Mouse (Mus musculus) thymus, adult 2 months (tissue): ENCODE measurements at regions not wholly inside any gene's neighbourhood (a gene's known extent, or its start where the extent isn't known, plus 50 kb on each side); places are given as distances from the start of the nearest gene placed in this dataset.

ENCODE experiments used
- DNase-seq: peaks from one replicate; pipeline ENCODE4 v3.0.0; 2021
- H3K27ac ChIP-seq: fragments of 200-500 bp; 2 replicates; pipeline ENCODE4 v1.5.1; 2012; ENCODE audit warnings: low read length, control low read depth; ENCODE audit not compliant: control insufficient read depth, insufficient read depth
- H3K27me3 ChIP-seq: fragments of 200-500 bp; 2 replicates; pipeline ENCODE4 v1.6.1; 2012; ENCODE audit warnings: mild to moderate bottlenecking, low read length, moderate library complexity, mixed read lengths; ENCODE audit not compliant: control insufficient read depth, insufficient read depth
- H3K36me3 ChIP-seq: fragments of 200-500 bp; 2 replicates; pipeline ENCODE4 v1.6.1; 2012; ENCODE audit warnings: mild to moderate bottlenecking, low read length, moderate library complexity; ENCODE audit not compliant: control insufficient read depth, insufficient read depth
- H3K4me1 ChIP-seq: fragments of 200-500 bp; replicated peaks from 2 replicates; pipeline ENCODE4 v1.6.1; 2012; ENCODE audit warnings: low read length; ENCODE audit not compliant: control insufficient read depth, insufficient read depth
- H3K4me3 ChIP-seq: fragments of 200-500 bp; 2 replicates; pipeline ENCODE4 v1.5.1; 2012; ENCODE audit warnings: mild to moderate bottlenecking, low read length, control low read depth, moderate library complexity; ENCODE audit not compliant: control insufficient read depth, insufficient read depth
- CTCF ChIP-seq: fragments of 200-500 bp; IDR thresholded peaks from 2 replicates; pipeline ENCODE4 v1.5.1; 2012; ENCODE audit warnings: mild to moderate bottlenecking, control low read depth, low read length, moderate library complexity, borderline replicate concordance; ENCODE audit not compliant: control insufficient read depth, poor library complexity, insufficient read depth; ENCODE audit errors: extremely low read depth
- POLR2A ChIP-seq: fragments of 200-500 bp; IDR thresholded peaks from 2 replicates; pipeline ENCODE4 v1.6.1; 2012; ENCODE audit warnings: mild to moderate bottlenecking, low read length, control low read depth, moderate library complexity; ENCODE audit not compliant: control insufficient read depth, poor library complexity, insufficient read depth; ENCODE audit errors: extremely low read depth
- WGBS: fragments of 180-500 bp; shearing (Covaris S2); methylation state at CpG from one replicate; pipeline ENCODE4 v1.1.7; 2018; 5-methylcytosine and 5-hydroxymethylcytosine counted together

DNA sequence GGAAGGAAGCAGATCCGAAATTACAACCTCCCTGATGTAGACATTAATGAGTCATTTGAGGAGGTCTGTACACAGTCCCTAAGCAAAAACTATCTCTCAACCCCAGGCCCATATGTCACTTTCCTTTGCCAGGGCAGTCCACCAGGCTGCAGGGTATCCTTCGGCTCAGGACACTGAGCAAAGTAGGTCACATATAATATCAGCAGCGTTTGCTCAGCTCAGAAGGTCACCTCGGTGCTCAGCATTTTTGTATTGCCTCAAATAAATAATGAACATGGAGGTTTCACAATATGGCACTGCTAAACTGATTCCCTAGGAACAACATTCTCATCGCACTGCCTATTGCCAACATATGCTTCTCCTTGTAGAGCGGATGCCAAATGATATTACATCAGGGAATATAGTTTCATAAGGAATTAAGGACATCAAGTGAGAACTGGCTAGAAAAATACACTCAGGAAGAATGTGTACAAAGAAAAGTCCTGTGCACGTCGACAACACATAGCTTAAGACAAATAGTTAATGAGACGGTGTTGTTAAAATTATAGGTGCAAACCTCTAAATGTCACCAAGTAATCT lies 275.4 kb downstream of the Pdcd6ip start:
- DNase-seq = no peak
- Histone ChIP-seq H3K27me3 (no peaks in the 10 kb centered on the region), H3K27ac (no peak overlapping the region), H3K36me3 (no peaks in the 10 kb centered on the region), H3K4me3 (no peak overlapping the region), H3K4me1 (no peaks in the 10 kb centered on the region)
- 91% methylated on average over 9 of the region's 9 CpGs for WGBS
- TF ChIP-seq POLR2A = no peak
- no peak for TF ChIP-seq CTCF

DNA sequence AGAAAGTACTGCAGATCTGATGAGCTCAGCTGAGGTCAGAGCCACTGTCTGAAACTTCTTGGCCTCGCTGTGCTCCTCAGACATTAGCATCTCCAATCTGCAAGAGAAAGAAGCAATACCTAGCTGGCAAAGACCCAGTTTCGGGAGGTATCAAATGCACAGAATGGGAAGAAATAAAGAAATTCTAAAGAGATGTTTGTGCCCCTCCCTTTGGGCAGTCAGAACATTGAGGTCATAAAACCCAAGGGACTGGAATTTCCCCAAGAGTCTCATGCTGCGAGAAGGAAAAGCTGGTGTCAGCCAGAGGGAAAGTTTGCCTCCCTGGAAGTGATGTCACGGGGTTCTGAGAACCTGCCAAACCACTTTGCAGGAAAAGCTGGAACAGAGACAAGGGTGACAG lies 277.6 kb downstream of the Pdcd6ip start:
- H3K4me1 ChIP-seq = no peaks in the 10 kb centered on the region
- H3K4me3 ChIP-seq = no peak overlapping the region
- H3K36me3 ChIP-seq = no peaks in the 10 kb centered on the region
- H3K27ac ChIP-seq = no peak overlapping the region
- no peaks in the 10 kb centered on the region for H3K27me3 ChIP-seq
- no peak for DNase-seq
- WGBS = 87% methylated on average over 4 of the region's 4 CpGs
- TF ChIP-seq POLR2A (no peak), CTCF (no peak)

DNA sequence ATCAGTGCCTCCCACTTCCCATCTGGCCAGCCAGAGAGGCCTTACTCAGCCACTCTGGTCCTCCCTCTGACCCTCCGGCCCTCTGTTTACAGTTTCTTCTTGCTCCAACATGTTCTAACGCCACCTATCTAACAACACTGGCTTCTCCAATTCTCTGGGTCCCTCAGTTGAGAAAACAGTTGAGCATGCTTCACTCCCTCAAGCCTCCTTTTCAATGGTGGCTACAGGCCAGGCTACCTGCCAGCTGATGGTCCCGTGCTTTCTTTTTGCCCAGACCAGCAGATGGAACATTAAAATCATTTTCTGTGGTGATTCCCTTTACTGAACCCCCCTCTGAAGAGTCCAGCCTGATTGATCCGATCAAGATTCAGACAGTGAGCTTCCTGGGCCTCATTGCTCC lies 280.8 kb downstream of the Pdcd6ip start:
- Histone ChIP-seq H3K27me3 (no peaks in the 10 kb centered on the region), H3K36me3 (no peaks in the 10 kb centered on the region), H3K4me1 (no peaks in the 10 kb centered on the region), H3K27ac (no peak overlapping the region), H3K4me3 (no peak overlapping the region)
- DNase-seq = no peak
- TF ChIP-seq CTCF = no peak
- TF ChIP-seq POLR2A = no peak
- WGBS = 86% methylated on average over 4 of the region's 4 CpGs

DNA sequence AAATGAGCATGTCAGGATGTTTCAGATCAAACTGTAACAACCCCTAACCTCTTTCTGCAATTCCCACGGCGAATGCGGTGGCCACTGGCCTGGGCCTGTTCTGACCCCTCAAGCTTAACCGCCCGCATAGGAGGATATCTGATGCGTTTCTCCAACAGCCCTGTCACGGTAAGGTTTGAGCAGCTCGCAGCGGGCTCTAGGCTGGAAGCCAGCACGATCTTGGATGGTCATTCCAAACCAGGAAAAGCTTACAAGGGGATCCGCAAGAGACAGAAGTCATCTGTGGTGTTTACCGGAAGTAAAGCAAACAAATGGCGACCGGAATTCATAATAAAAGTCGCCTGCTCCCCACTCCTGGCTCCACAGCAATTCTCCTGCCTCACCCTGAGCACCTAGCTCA lies 281.7 kb downstream of the Pdcd6ip start:
- no peaks in the 10 kb centered on the region for H3K4me1 ChIP-seq

DNA sequence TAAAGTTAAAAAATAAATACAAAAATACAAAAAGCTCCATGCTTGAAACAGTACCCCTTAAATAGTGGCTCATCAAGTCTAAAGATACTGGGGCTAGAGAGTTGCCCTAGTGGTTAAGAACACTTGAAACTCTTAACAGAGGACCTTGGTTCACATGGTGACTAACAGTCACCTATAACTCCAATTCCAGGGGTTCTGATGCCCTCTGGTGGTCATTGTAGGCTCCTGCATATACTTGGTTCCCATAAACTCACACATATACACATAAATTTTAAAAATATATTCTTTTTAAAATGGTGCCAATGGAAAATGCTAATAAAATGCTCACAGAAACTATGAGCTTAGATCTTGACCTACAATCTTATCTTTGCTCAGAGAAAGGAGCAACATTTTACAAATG lies 286.4 kb downstream of the Pdcd6ip start:
- TF ChIP-seq CTCF = no peak
- TF ChIP-seq POLR2A = no peak
- Histone ChIP-seq H3K4me3 (no peak overlapping the region), H3K36me3 (no peaks in the 10 kb centered on the region), H3K4me1 (no peaks in the 10 kb centered on the region), H3K27me3 (no peaks in the 10 kb centered on the region), H3K27ac (no peak overlapping the region)
- no peak for DNase-seq

More for the DNA sequence above, 281.7 kb downstream of the Pdcd6ip start:
- H3K27ac ChIP-seq = no peak overlapping the region
- H3K4me3 ChIP-seq = no peak overlapping the region
- no peaks in the 10 kb centered on the region for H3K27me3 ChIP-seq
- WGBS = 91% methylated on average over 15 of the region's 15 CpGs
- no peaks in the 10 kb centered on the region for H3K36me3 ChIP-seq
- DNase-seq = no peak
- TF ChIP-seq POLR2A (no peak), CTCF (no peak)

DNA sequence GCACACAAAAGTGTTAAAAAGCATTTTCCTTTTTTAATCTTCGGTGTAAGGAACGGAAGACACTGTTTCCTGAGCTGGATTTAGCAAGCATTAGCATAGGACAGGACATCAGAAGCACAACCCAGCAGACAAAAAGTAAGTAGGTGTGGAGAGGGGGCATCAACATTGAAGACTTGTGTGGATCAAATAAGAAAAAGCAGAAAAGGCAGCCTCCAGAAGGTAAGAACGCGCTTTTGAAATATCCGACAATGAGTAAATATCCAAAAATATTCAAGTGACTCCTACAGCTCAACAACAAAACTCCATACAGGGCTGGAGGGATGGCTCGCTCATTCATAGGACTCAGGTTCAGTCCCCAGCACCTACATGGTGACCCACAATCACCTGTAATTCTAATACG lies 286.9 kb downstream of the Pdcd6ip start:
- Histone ChIP-seq H3K27ac (no peak overlapping the region), H3K4me3 (no peak overlapping the region), H3K36me3 (no peaks in the 10 kb centered on the region), H3K27me3 (no peaks in the 10 kb centered on the region), H3K4me1 (no peaks in the 10 kb centered on the region)
- WGBS = 97% methylated on average over 7 of the region's 7 CpGs
- TF ChIP-seq POLR2A = no peak
- no peak for TF ChIP-seq CTCF
- no peak for DNase-seq

DNA sequence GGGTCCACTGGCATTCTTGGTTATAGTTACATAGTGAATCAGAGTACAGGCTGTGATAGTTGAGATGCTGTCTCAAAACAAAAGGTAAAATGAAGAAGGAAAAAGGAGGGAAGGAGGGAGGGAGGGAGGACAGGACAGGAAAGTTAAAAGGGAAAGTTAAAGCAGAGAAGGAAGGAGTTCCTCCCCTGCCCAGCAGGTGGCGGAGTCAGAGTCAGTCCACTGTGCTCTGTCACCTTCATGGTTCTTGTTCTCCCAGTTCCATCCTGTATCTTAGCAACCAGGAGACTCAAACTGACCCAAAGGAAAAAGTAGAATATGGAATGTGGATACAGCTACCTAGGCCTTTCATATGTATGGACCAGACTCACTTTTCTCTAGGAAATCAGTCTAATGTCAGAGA lies 288.3 kb downstream of the Pdcd6ip start:
- no peak overlapping the region for H3K27ac ChIP-seq
- WGBS = 94% methylated on average over 1 of the region's 1 CpGs
- TF ChIP-seq CTCF (no peak), POLR2A (no peak)
- H3K4me1 ChIP-seq = no peaks in the 10 kb centered on the region
- H3K4me3 ChIP-seq = no peak overlapping the region
- H3K27me3 ChIP-seq = no peaks in the 10 kb centered on the region
- DNase-seq = no peak
- H3K36me3 ChIP-seq = no peaks in the 10 kb centered on the region
